ENCODE assay signal across 13 mouse cellular contexts in genomic region chr7:16793010-16793725, GRCm38 (mm10). TPM values are rescaled to one million over a fixed set of nuclear protein-coding genes. Genes with fewer than 3 reads are reported as not detected.
DNase-seq lines count a peak whose midpoint lies in the region; ATAC-seq and TF ChIP-seq lines count a peak whose summit lies in the region.
"Had no signal": no experiment of that assay in that cellular context is flagged by ENCODE, and none has a peak within 500 bp of the region (broad histone marks: within the 10 kb centered on the region; RNA-seq: fewer than 3 reads in every experiment).

No protein-coding gene starts in this region.

- H3K9ac ChIP-seq in intestine, embryonic 14.5 days (ENCODE audit: low read length) = no peak overlapping the region
- H3K9ac ChIP-seq in liver, embryonic 15.5 days = no peak overlapping the region

- H3K4me2 ChIP-seq in intestine, embryonic 14.5 days (ENCODE audit: low read length) = no peak overlapping the region
- H3K4me2 ChIP-seq in liver, embryonic 15.5 days = peak overlapping the region; percentile 8; the same call in 1 of the 2 replicates

- no peak for TF ChIP-seq POLR2A in thymus, adult 2 months (IDR thresholded peaks at IDR 0.05; ENCODE audit: control insufficient read depth, extremely low read depth, insufficient read depth, low read length, poor library complexity)

- TF ChIP-seq CTCF in thymus, adult 2 months (IDR thresholded peaks at IDR 0.05; ENCODE audit: borderline replicate concordance, control insufficient read depth, extremely low read depth, insufficient read depth, low read length, poor library complexity) = no peak

- WGBS in heart, embryonic 10.5 days = 61% methylated on average over 19 of the region's 19 CpGs
- WGBS in intestine, embryonic 14.5 days = 79% methylated on average over 19 of the region's 19 CpGs
- WGBS in liver, embryonic 15.5 days (ENCODE audit: insufficient replicate concordance) = 86% methylated on average over 19 of the region's 19 CpGs
- 96% methylated on average over 19 of the region's 19 CpGs for WGBS in thymus, adult 2 months

- H3K4me1 ChIP-seq in heart, embryonic 10.5 days = peaks cover 21% of the 10 kb centered on the region
- H3K4me1 ChIP-seq in intestine, embryonic 14.5 days (replicated peaks; ENCODE audit: control insufficient read depth, insufficient read depth, low read length) = peaks cover 9% of the 10 kb centered on the region
- H3K4me1 ChIP-seq in liver, embryonic 15.5 days (replicated peaks) = peaks cover 15% of the 10 kb centered on the region
- peaks cover 23% of the 10 kb centered on the region for H3K4me1 ChIP-seq in thymus, adult 2 months (replicated peaks; ENCODE audit: control insufficient read depth, insufficient read depth, low read length)

- H3K9me3 ChIP-seq in heart, embryonic 10.5 days = no peaks in the 10 kb centered on the region
- H3K9me3 ChIP-seq in intestine, embryonic 14.5 days (ENCODE audit: control insufficient read depth, low read length) = no peaks in the 10 kb centered on the region
- no peaks in the 10 kb centered on the region for H3K9me3 ChIP-seq in liver, embryonic 15.5 days (replicated peaks)

- H3K4me3 ChIP-seq in heart, embryonic 10.5 days = peak overlapping the region; percentile 36
- no peak overlapping the region for H3K4me3 ChIP-seq in intestine, embryonic 14.5 days (ENCODE audit: low read depth, low read length)
- H3K4me3 ChIP-seq in liver, embryonic 15.5 days (replicated peaks) = peak overlapping the region; percentile 1; the same call in 1 of the 2 replicates
- no peak overlapping the region for H3K4me3 ChIP-seq in thymus, adult 2 months (ENCODE audit: control insufficient read depth, insufficient read depth, low read length)

- no peak overlapping the region for H3K27ac ChIP-seq in heart, embryonic 10.5 days
- H3K27ac ChIP-seq in intestine, embryonic 14.5 days (ENCODE audit: low read depth) = no peak overlapping the region
- H3K27ac ChIP-seq in liver, embryonic 15.5 days (replicated peaks) = 0 out of 2 replicates have a peak overlapping the region, but pooled peaks have one; percentile 3
- H3K27ac ChIP-seq in thymus, adult 2 months (ENCODE audit: control insufficient read depth, insufficient read depth, low read length) = no peak overlapping the region
- H3K27ac ChIP-seq: kidney, postnatal 0 days had no signal

- peak; percentile 8; the same call in 1 of the 2 replicates for ATAC-seq in intestine, embryonic 14.5 days (replicated peaks; ENCODE audit: low FRiP score, low TSS enrichment, low read depth)
- ATAC-seq in liver, embryonic 15.5 days (ENCODE audit: insufficient read depth) = no peak
- ATAC-seq: midbrain, embryonic 16.5 days had no signal

- DNase-seq in heart, embryonic 10.5 days (ENCODE audit: low spot score) = no peak
- DNase-seq in heart, postnatal 14 days = no peak
- DNase-seq in intestine, embryonic 14.5 days (ENCODE audit: low spot score) = no peak
- DNase-seq in lung, postnatal 14 days = peak; percentile 50
- no peak for DNase-seq in kidney, postnatal 25 days
- DNase-seq in thymus, adult 2 months = no peak
- DNase-seq in Muller cell, postnatal 12 days (ENCODE audit: inconsistent ontology term) = no peak
- DNase-seq: adrenal gland, postnatal 25 days; cerebellum, adult 9-11 months; left cerebral cortex, postnatal 4 days had no signal

- no peaks in the 10 kb centered on the region for H3K27me3 ChIP-seq in heart, embryonic 10.5 days (ENCODE audit: insufficient read depth, poor library complexity, severe bottlenecking)
- H3K27me3 ChIP-seq in intestine, embryonic 14.5 days (replicated peaks; ENCODE audit: control insufficient read depth, insufficient read depth, low read length) = no peaks in the 10 kb centered on the region
- H3K27me3 ChIP-seq in liver, embryonic 15.5 days = no peaks in the 10 kb centered on the region
- no peaks in the 10 kb centered on the region for H3K27me3 ChIP-seq in thymus, adult 2 months (ENCODE audit: control insufficient read depth, insufficient read depth, low read length)

- peaks cover 58% of the 10 kb centered on the region for H3K36me3 ChIP-seq in heart, embryonic 10.5 days
- peaks cover 28% of the 10 kb centered on the region for H3K36me3 ChIP-seq in intestine, embryonic 14.5 days (ENCODE audit: control insufficient read depth, insufficient read depth, low read length)
- H3K36me3 ChIP-seq in liver, embryonic 15.5 days (replicated peaks) = peaks cover 100% of the 10 kb centered on the region
- peaks cover 47% of the 10 kb centered on the region for H3K36me3 ChIP-seq in thymus, adult 2 months (ENCODE audit: control insufficient read depth, insufficient read depth, low read length)

- intact Hi-C loops in heart, postnatal 14 days (cut with DNase I) = loop anchor here (5.0 kb wide), 1 partner anchor 166 kb away; no protein-coding TSS in a partner anchor

RNA-seq across cellular contexts. Expression of gene Slc1a5, which starts 12.0 kb away (rescaled TPM):
- polyA plus RNA-seq in heart, embryonic 10.5 days (2016; fragmentation: Nextera tagmentation; extraction: Ambion mirVana) = 47.0 TPM in 2 replicates
- total RNA-seq in heart, postnatal 14 days (2021) = 10 to 100 TPM; 26.5 to 35.4 TPM
- 41.5 and 43.9 TPM in 2 replicates for polyA plus RNA-seq in intestine, embryonic 14.5 days (2014; fragmentation: Nextera tagmentation; extraction: Ambion mirVana)
- polyA plus RNA-seq in liver, embryonic 15.5 days (2015; fragmentation: Nextera tagmentation; extraction: Ambion mirVana) = 120 and 144 TPM in 2 replicates
- polyA plus RNA-seq in thymus, adult 2 months (2012; rRNA removed) = 254 and 310 TPM in 2 replicates

RNA-seq across cellular contexts. Expression of gene Strn4, which starts 22.5 kb away (rescaled TPM):
- polyA plus RNA-seq in heart, embryonic 10.5 days (2016; fragmentation: Nextera tagmentation; extraction: Ambion mirVana) = 101 and 107 TPM in 2 replicates
- 10 to 100 TPM; 65.3 to 69.1 TPM for total RNA-seq in heart, postnatal 14 days (2021)
- 107 and 111 TPM in 2 replicates for polyA plus RNA-seq in intestine, embryonic 14.5 days (2014; fragmentation: Nextera tagmentation; extraction: Ambion mirVana)
- 30.9 and 37.8 TPM in 2 replicates for polyA plus RNA-seq in liver, embryonic 15.5 days (2015; fragmentation: Nextera tagmentation; extraction: Ambion mirVana)
- 307 and 318 TPM in 2 replicates for polyA plus RNA-seq in thymus, adult 2 months (2012; rRNA removed)

RNA-seq across cellular contexts. Expression of gene Fkrp, which starts 23.4 kb away (rescaled TPM):
- 29.5 and 36.7 TPM in 2 replicates for polyA plus RNA-seq in heart, embryonic 10.5 days (2016; fragmentation: Nextera tagmentation; extraction: Ambion mirVana)
- total RNA-seq in heart, postnatal 14 days (2021) = 10 to 100 TPM; 42.8 to 45.5 TPM
- 27.5 and 28.3 TPM in 2 replicates for polyA plus RNA-seq in intestine, embryonic 14.5 days (2014; fragmentation: Nextera tagmentation; extraction: Ambion mirVana)
- 8.2 and 9.0 TPM in 2 replicates for polyA plus RNA-seq in liver, embryonic 15.5 days (2015; fragmentation: Nextera tagmentation; extraction: Ambion mirVana)
- 48.7 and 51.5 TPM in 2 replicates for polyA plus RNA-seq in thymus, adult 2 months (2012; rRNA removed)

RNA-seq across cellular contexts. Expression of gene Prkd2, which starts 49.5 kb away (rescaled TPM):
- polyA plus RNA-seq in heart, embryonic 10.5 days (2016; fragmentation: Nextera tagmentation; extraction: Ambion mirVana) = 8.9 and 9.4 TPM in 2 replicates
- 10 to 100 TPM; 35.3 to 35.9 TPM for total RNA-seq in heart, postnatal 14 days (2021)
- 12.0 and 12.8 TPM in 2 replicates for polyA plus RNA-seq in intestine, embryonic 14.5 days (2014; fragmentation: Nextera tagmentation; extraction: Ambion mirVana)
- 3.2 and 3.8 TPM in 2 replicates for polyA plus RNA-seq in liver, embryonic 15.5 days (2015; fragmentation: Nextera tagmentation; extraction: Ambion mirVana)
- polyA plus RNA-seq in thymus, adult 2 months (2012; rRNA removed) = 363 and 406 TPM in 2 replicates

RNA-seq across cellular contexts. Expression of gene Ap2s1, which starts 55.0 kb away (rescaled TPM):
- polyA plus RNA-seq in heart, embryonic 10.5 days (2016; fragmentation: Nextera tagmentation; extraction: Ambion mirVana) = 243 and 270 TPM in 2 replicates
- 100 to 1,000 TPM in 1 of 2 experiments, 10 to 100 TPM in 1; 89.4 to 102 TPM for total RNA-seq in heart, postnatal 14 days (2021)
- polyA plus RNA-seq in intestine, embryonic 14.5 days (2014; fragmentation: Nextera tagmentation; extraction: Ambion mirVana) = 255 and 270 TPM in 2 replicates
- polyA plus RNA-seq in liver, embryonic 15.5 days (2015; fragmentation: Nextera tagmentation; extraction: Ambion mirVana) = 162 and 176 TPM in 2 replicates
- polyA plus RNA-seq in thymus, adult 2 months (2012; rRNA removed) = 418 and 426 TPM in 2 replicates

Comparison
In these comparisons a context has a peak if more than half of its experiments do, and no peak if none do; other contexts are left out.
1. H3K4me3 ChIP-seq: peak in heart, embryonic 10.5 days (single experiment) and liver, embryonic 15.5 days (single experiment); none in intestine, embryonic 14.5 days (single experiment) and thymus, adult 2 months (single experiment).